Mouse (Mus musculus) midbrain, postnatal 0 days (tissue): Measurements from ENCODE around the gene Slc39a5. TPM values are rescaled to one million over a fixed set of nuclear protein-coding genes. Genes with fewer than 3 reads are reported as not detected.
A peak's percentile ranks its signal among the peaks of the same experiment; 100 is the strongest.

Experiments
- ATAC-seq: fragments of 200-750 bp; cut with Nextera tagmentation; 2 replicates; pipeline ENCODE4 v1.8.0; 2017; ENCODE audit warnings: moderate number of reproducible peaks, mild to moderate bottlenecking, moderate TSS enrichment, moderate library complexity; ENCODE audit not compliant: low FRiP score
- DNase-seq: peaks from one replicate; pipeline ENCODE4 v3.0.0-alpha.2; 2015; ENCODE audit warnings: low spot score
- H3K27ac ChIP-seq: fragments of 300-500 bp; sonication (generic); 2 replicates; pipeline ENCODE4 v1.5.1; 2014; ENCODE audit warnings: low read depth, mild to moderate bottlenecking, low read length, mixed read lengths
- H3K27me3 ChIP-seq: fragments of 300-500 bp; sonication (generic); 2 replicates; pipeline ENCODE4 v1.6.1; 2014; ENCODE audit warnings: low read length, control low read depth, mixed read lengths; ENCODE audit not compliant: insufficient read depth
- H3K36me3 ChIP-seq: fragments of 300-500 bp; sonication (generic); 2 replicates; pipeline ENCODE4 v1.6.1; 2014; ENCODE audit warnings: low read length, control low read depth, mixed read lengths; ENCODE audit not compliant: insufficient read depth
- H3K4me1 ChIP-seq: fragments of 300-500 bp; sonication (generic); 2 replicates; pipeline ENCODE4 v1.6.1; 2014; ENCODE audit warnings: mild to moderate bottlenecking, control low read depth, antibody characterized with exemption, low read length, mixed read lengths; ENCODE audit not compliant: insufficient read depth
- H3K4me2 ChIP-seq: fragments of 300-500 bp; sonication (generic); 2 replicates; pipeline ENCODE4 v1.6.1; 2014; ENCODE audit warnings: low read depth, mild to moderate bottlenecking, low read length, mixed read lengths; ENCODE audit not compliant: poor library complexity, severe bottlenecking
- H3K4me3 ChIP-seq: fragments of 300-500 bp; sonication (generic); 2 replicates; pipeline ENCODE4 v1.5.1; 2014; ENCODE audit warnings: low read depth, mild to moderate bottlenecking, low read length, moderate library complexity
- H3K9ac ChIP-seq: fragments of 300-500 bp; sonication (generic); replicated peaks from 2 replicates; pipeline ENCODE4 v1.6.1; 2014; ENCODE audit warnings: mild to moderate bottlenecking, low read length, moderate library complexity, mixed read lengths; ENCODE audit not compliant: poor library complexity, severe bottlenecking
- H3K9me3 ChIP-seq: fragments of 300-500 bp; sonication (generic); 2 replicates; pipeline ENCODE4 v1.6.1; 2016; ENCODE audit warnings: low read length, control low read depth
- CTCF ChIP-seq: IDR thresholded peaks from 2 replicates; pipeline ENCODE4 v1.5.1; 2016; ENCODE audit warnings: antibody characterized with exemption, mild to moderate bottlenecking
- WGBS: fragments of 180-500 bp; shearing (Covaris S2); extraction: QIAGEN DNeasy Blood & Tissue Kit; methylation state at CpG from one replicate; pipeline ENCODE4 v1.1.7; 2014; 5-methylcytosine and 5-hydroxymethylcytosine counted together
- polyA plus RNA-seq: library from polyadenylated mRNA; unstranded; fragments of >200 nt; fragmentation: Nextera tagmentation; extraction: Ambion mirVana; gene quantifications from 2 replicates; pipeline ENCODE4 v1.2.1, GENCODE M21; 2015
- total RNA-seq: library from RNA; depleted of rRNA; stranded (reverse); fragments of >200 nt; gene quantifications from 2 replicates; pipeline ENCODE4 v1.2.3, GENCODE M21; 2014

Slc39a5 gene
- total and polyA plus RNA-seq, 2 experiments from 2014 or later, result 0.16 to 0.27 TPM

DNA sequence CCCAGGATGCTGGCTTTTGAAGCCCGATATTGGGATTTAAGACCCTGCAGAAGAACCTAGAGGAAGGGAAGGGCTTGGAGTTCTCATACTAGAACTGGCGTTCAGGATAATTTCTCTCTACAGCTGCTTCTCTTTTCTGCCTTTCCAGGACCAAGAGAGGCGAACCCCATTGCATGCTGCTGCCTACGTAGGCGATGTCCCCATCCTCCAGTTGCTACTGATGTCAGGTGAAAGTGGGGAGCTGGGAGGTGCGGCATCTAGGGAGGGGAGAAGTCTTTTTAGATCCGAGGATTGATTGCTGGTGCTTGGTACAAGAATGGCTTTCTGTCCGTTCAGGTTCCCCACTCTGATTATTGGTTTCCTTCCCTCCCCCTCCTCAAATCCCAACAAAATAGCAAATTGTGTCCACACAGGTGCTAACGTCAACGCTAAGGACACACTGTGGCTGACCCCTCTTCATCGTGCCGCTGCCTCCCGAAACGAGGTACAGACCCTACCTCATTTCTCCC lies 23.0 kb downstream of the Slc39a5 start:
- WGBS, result 49% methylated on average over 14 of the region's 14 CpGs
- H3K36me3 ChIP-seq, result peaks cover 32% of the 10 kb centered on the region
- no peak for TF ChIP-seq CTCF
- no peaks in the 10 kb centered on the region for H3K27me3 ChIP-seq
- H3K9ac ChIP-seq, result peak overlapping the region; percentile 99
- peak overlapping the region; percentile 94 for H3K4me3 ChIP-seq
- peaks cover 9% of the 10 kb centered on the region; the same call in 1 of the 2 replicates for H3K4me1 ChIP-seq
- DNase-seq, result no peak
- peak overlapping the region; percentile 77 for H3K4me2 ChIP-seq
- no peaks in the 10 kb centered on the region for H3K9me3 ChIP-seq
- H3K27ac ChIP-seq, result peak overlapping the region; percentile 98
- ATAC-seq, result no peak

DNA sequence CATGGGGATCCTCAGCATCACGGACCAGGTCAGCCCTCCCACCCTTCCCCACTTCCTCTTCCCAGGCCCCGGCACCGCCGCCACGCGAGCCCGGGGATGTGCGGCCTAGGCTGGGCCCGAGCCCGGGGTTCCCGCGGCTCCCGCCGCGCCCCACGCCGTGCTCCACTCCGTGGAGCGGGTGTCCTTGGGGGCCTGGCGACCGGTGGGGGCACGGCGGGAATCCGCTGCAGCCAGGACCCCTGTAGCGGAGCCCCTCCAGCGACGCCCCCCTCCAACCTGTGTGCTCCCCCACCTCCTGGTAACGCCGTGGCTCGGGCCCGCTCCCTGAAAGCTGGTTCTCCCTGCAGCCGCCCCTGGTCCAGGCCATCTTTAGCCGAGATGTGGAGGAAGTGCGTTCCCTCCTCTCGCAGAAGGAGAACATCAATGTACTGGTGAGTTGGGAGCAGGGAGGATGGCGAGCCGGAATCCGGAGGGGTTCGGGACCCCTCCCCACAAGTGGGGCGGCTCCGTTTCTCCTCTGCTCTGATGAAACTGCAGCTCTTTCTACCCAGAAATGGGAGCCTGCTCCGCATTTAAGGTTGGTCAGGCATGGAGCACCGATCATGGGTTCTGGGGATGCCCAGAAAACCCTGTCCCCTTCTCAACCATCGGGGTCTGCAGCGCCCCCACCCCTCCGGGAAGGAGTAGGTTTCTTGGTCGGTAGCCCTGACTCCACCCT lies 23.6 kb downstream of the Slc39a5 start:
- Histone ChIP-seq H3K4me2 (peak overlapping the region; percentile 77), H3K27me3 (no peaks in the 10 kb centered on the region), H3K9ac (peak overlapping the region; percentile 99), H3K4me1 (peaks cover 9% of the 10 kb centered on the region; the same call in 1 of the 2 replicates), H3K27ac (peak overlapping the region; percentile 98), H3K4me3 (peak overlapping the region; percentile 94), H3K36me3 (peaks cover 25% of the 10 kb centered on the region), H3K9me3 (no peaks in the 10 kb centered on the region)
- peak; percentile 43 for TF ChIP-seq CTCF
- under 1% methylated on average over 32 of the region's 47 CpGs for WGBS
- peak; percentile 74 for ATAC-seq
- DNase-seq, result peak; percentile 78

DNA sequence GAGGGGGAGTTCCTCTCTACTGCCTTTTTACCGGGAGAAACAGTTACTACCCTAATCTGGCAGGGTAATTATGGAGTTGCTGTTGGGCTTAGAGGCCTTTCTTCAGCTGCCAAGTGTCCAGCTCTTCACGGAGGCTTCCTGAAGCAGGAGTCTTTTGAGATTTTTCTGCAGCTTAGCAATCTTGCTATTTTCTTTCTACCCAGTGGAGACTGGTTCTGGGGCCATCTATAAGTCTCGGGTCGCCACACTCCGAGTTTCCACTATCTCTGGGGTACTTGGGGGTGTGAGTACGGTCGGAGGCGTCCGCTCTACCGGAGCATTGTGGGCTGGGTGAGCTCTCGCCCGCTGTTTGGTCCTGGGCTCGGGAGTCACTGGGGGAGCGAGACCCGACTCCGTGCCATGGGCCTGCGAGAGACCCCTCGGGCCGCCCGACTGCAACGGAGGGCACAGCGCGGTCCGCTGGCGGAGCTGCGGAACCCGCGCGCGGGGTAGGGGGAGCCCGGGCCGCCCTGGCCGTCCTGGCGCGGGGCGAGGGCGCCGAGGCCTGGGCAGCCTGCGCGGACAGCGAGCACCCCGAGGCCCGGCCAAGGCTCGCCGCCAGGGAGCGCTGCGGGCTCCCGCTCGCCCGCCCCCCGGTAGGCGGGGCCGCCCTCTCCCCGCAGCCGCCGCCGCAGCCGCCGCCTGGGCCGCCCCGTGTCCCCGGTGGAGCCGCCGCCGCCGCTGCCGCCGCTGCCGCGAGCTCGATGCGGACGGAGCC lies 24.4 kb downstream of the Slc39a5 start, which contains the start of gene Ankrd52:
Gene Ankrd52 (plus strand): TSS at position 661 of the 757 bp plus-strand sequence.
- under 1% methylated on average over 51 of the region's 73 CpGs for WGBS
- Histone ChIP-seq H3K36me3 (peaks cover 19% of the 10 kb centered on the region), H3K27ac (peak within 1 kb of the TSS; percentile 98), H3K9ac (peak within 1 kb of the TSS; percentile 99), H3K27me3 (no peaks in the 10 kb centered on the region), H3K4me2 (peak within 1 kb of the TSS; percentile 77), H3K9me3 (no peaks in the 10 kb centered on the region), H3K4me3 (peak within 1 kb of the TSS; percentile 94), H3K4me1 (peaks cover 9% of the 10 kb centered on the region; the same call in 1 of the 2 replicates)
- ATAC-seq, result peak; percentile 90
- DNase-seq, result peak; percentile 85
- peak; percentile 54 for TF ChIP-seq CTCF

- 37% methylated on average over 4 of the region's 4 CpGs for WGBS
- H3K9me3 ChIP-seq, result no peaks in the 10 kb centered on the region
- no peak for TF ChIP-seq CTCF
- DNase-seq (no peak), ATAC-seq (no peak)
- peaks cover 15% of the 10 kb centered on the region for H3K36me3 ChIP-seq
- H3K4me1 ChIP-seq, result peaks cover 9% of the 10 kb centered on the region; the same call in 1 of the 2 replicates
- no peaks in the 10 kb centered on the region for H3K27me3 ChIP-seq
- peak overlapping the region; percentile 94 for H3K4me3 ChIP-seq
- peak overlapping the region; percentile 77 for H3K4me2 ChIP-seq
- H3K27ac ChIP-seq, result peak overlapping the region; percentile 98
- H3K9ac ChIP-seq, result peak overlapping the region; percentile 99
These were observed 25.0 kb downstream of the Slc39a5 start for GRCm38 (mm10) chr10:128376099-128376454.

DNA sequence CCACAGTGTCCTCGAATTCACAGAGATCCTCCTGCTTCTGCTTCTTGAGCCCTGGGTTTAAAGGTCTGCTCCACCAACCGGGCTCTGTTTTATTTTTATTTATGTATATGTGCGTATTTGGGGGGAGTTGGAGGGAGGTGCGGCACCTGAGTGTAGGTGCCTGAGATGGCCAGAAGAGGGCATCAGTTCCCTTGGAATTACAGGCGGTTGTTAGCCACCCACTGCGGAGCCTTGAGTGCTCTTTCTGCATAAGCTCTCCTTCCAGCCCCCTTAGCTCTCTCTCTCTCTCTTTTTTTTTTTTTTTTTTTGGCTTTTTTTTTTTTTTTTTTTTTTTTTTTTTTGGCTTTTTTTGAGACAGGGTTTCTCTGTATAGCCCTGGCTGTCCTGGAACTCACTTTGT lies 26.6 kb downstream of the Slc39a5 start:
- WGBS, result 79% methylated on average over 6 of the region's 6 CpGs
- Histone ChIP-seq H3K36me3 (peaks cover 3% of the 10 kb centered on the region), H3K4me2 (no peak overlapping the region), H3K27ac (no peak overlapping the region), H3K9ac (no peak overlapping the region), H3K4me1 (peaks cover 9% of the 10 kb centered on the region; the same call in 1 of the 2 replicates), H3K27me3 (no peaks in the 10 kb centered on the region), H3K9me3 (no peaks in the 10 kb centered on the region), H3K4me3 (no peak overlapping the region)
- ATAC-seq (no peak), DNase-seq (no peak)
- TF ChIP-seq CTCF, result peak; percentile 34; the same call in 1 of the 2 replicates
